Mouse (Mus musculus) ES-Bruce4 (cell line): ENCODE results near the gene Cpn1.

Source experiments
- CTCF ChIP-seq: IDR thresholded peaks from one replicate; pipeline ENCODE4 v1.8.1; 2011; ENCODE audit warnings: low read depth, low read length
- EP300 ChIP-seq: IDR thresholded peaks from 2 replicates; pipeline ENCODE4 v1.6.1; 2011; ENCODE audit warnings: low read depth, low read length; ENCODE audit not compliant: insufficient read depth
- POLR2A ChIP-seq: IDR thresholded peaks from one replicate; pipeline ENCODE4 v1.8.1; 2011; ENCODE audit warnings: low read length; ENCODE audit not compliant: insufficient read depth

- TF ChIP-seq POLR2A: no peak
- TF ChIP-seq CTCF: peak; percentile 64
- no peak for TF ChIP-seq EP300
These were observed 46.3 kb downstream of the Cpn1 start, which contains the start of gene Dnmbp for GRCm38 (mm10) chr19:43939769-43940689.
